Mouse (Mus musculus): ENCODE results near the gene Ccdc50. TPM values are rescaled to one million over a fixed set of nuclear protein-coding genes. Genes with fewer than 3 reads are reported as not detected.

The Ccdc50 gene
- polyA plus RNA-seq, 1 experiment = 8.9 TPM

- no peak overlapping the region for H3K27ac ChIP-seq (ENCODE audit: control insufficient read depth, insufficient read depth, low read depth, low read length, poor library complexity)
- no peak overlapping the region for H3K4me3 ChIP-seq (replicated peaks; ENCODE audit: control insufficient read depth, low read depth, low read length)
- WGBS = 79% methylated on average over 6 of the region's 6 CpGs
- H3K4me1 ChIP-seq (ENCODE audit: control insufficient read depth, insufficient read depth, low read length) = no peaks in the 10 kb centered on the region
- TF ChIP-seq POLR2A (IDR thresholded peaks at IDR 0.05; ENCODE audit: borderline replicate concordance, control insufficient read depth, low read depth, low read length) (no peak), CTCF (IDR thresholded peaks at IDR 0.05; ENCODE audit: control insufficient read depth, insufficient read depth, low read length) (no peak)
Observed at GRCm38 (mm10) chr16:27399719-27400253, 11.1 kb downstream of the Ccdc50 start.

- TF ChIP-seq POLR2A (IDR thresholded peaks at IDR 0.05; ENCODE audit: borderline replicate concordance, control insufficient read depth, low read depth, low read length) (no peak), CTCF (IDR thresholded peaks at IDR 0.05; ENCODE audit: control insufficient read depth, insufficient read depth, low read length) (no peak)
- Histone ChIP-seq H3K4me1 (ENCODE audit: control insufficient read depth, insufficient read depth, low read length) (no peaks in the 10 kb centered on the region), H3K27ac (ENCODE audit: control insufficient read depth, insufficient read depth, low read depth, low read length, poor library complexity) (no peak overlapping the region), H3K4me3 (replicated peaks; ENCODE audit: control insufficient read depth, low read depth, low read length) (no peak overlapping the region)
- 34% methylated on average over 2 of the region's 2 CpGs for WGBS
Observed at GRCm38 (mm10) chr16:27401579-27401978, 12.9 kb downstream of the Ccdc50 start.

GRCm38 (mm10) chr16:27404107-27404506, 15.4 kb downstream of the Ccdc50 start:
- Histone ChIP-seq H3K27ac (ENCODE audit: control insufficient read depth, insufficient read depth, low read depth, low read length, poor library complexity) (no peak overlapping the region), H3K4me3 (replicated peaks; ENCODE audit: control insufficient read depth, low read depth, low read length) (no peak overlapping the region), H3K4me1 (ENCODE audit: control insufficient read depth, insufficient read depth, low read length) (no peaks in the 10 kb centered on the region)
- TF ChIP-seq POLR2A (IDR thresholded peaks at IDR 0.05; ENCODE audit: borderline replicate concordance, control insufficient read depth, low read depth, low read length) = no peak
- no peak for TF ChIP-seq CTCF (IDR thresholded peaks at IDR 0.05; ENCODE audit: control insufficient read depth, insufficient read depth, low read length)

- H3K27ac ChIP-seq (ENCODE audit: control insufficient read depth, insufficient read depth, low read depth, low read length, poor library complexity) = no peak overlapping the region
- 76% methylated on average over 6 of the region's 6 CpGs for WGBS
- no peak overlapping the region for H3K4me3 ChIP-seq (replicated peaks; ENCODE audit: control insufficient read depth, low read depth, low read length)
- TF ChIP-seq CTCF (IDR thresholded peaks at IDR 0.05; ENCODE audit: control insufficient read depth, insufficient read depth, low read length) (no peak), POLR2A (IDR thresholded peaks at IDR 0.05; ENCODE audit: borderline replicate concordance, control insufficient read depth, low read depth, low read length) (no peak)
- H3K4me1 ChIP-seq (ENCODE audit: control insufficient read depth, insufficient read depth, low read length) = no peaks in the 10 kb centered on the region
Observed at GRCm38 (mm10) chr16:27416937-27417584, 28.4 kb downstream of the Ccdc50 start.

- no peaks in the 10 kb centered on the region for H3K4me1 ChIP-seq (ENCODE audit: control insufficient read depth, insufficient read depth, low read length)
- no peak for TF ChIP-seq CTCF (IDR thresholded peaks at IDR 0.05; ENCODE audit: control insufficient read depth, insufficient read depth, low read length)
- TF ChIP-seq POLR2A (IDR thresholded peaks at IDR 0.05; ENCODE audit: borderline replicate concordance, control insufficient read depth, low read depth, low read length) = no peak
- WGBS = 35% methylated on average over 3 of the region's 3 CpGs
Observed at GRCm38 (mm10) chr16:27417632-27418031, 29.0 kb downstream of the Ccdc50 start.

GRCm38 (mm10) chr16:27420982-27421381, 32.3 kb downstream of the Ccdc50 start:
- TF ChIP-seq POLR2A (IDR thresholded peaks at IDR 0.05; ENCODE audit: borderline replicate concordance, control insufficient read depth, low read depth, low read length) (no peak), CTCF (IDR thresholded peaks at IDR 0.05; ENCODE audit: control insufficient read depth, insufficient read depth, low read length) (no peak)
- no peak overlapping the region for H3K4me3 ChIP-seq (replicated peaks; ENCODE audit: control insufficient read depth, low read depth, low read length)
- H3K4me1 ChIP-seq (ENCODE audit: control insufficient read depth, insufficient read depth, low read length) = no peaks in the 10 kb centered on the region
- WGBS = 86% methylated on average over 3 of the region's 3 CpGs
- H3K27ac ChIP-seq (ENCODE audit: control insufficient read depth, insufficient read depth, low read depth, low read length, poor library complexity) = no peak overlapping the region

More at GRCm38 (mm10) chr16:27417632-27418031, 29.0 kb downstream of the Ccdc50 start:
- Histone ChIP-seq H3K4me3 (replicated peaks; ENCODE audit: control insufficient read depth, low read depth, low read length) (no peak overlapping the region), H3K27ac (ENCODE audit: control insufficient read depth, insufficient read depth, low read depth, low read length, poor library complexity) (no peak overlapping the region)

GRCm38 (mm10) chr16:27435034-27435433, 46.4 kb downstream of the Ccdc50 start:
- no peak for TF ChIP-seq CTCF (IDR thresholded peaks at IDR 0.05; ENCODE audit: control insufficient read depth, insufficient read depth, low read length)
- TF ChIP-seq POLR2A (IDR thresholded peaks at IDR 0.05; ENCODE audit: borderline replicate concordance, control insufficient read depth, low read depth, low read length) = no peak
- Histone ChIP-seq H3K4me1 (ENCODE audit: control insufficient read depth, insufficient read depth, low read length) (no peaks in the 10 kb centered on the region), H3K4me3 (replicated peaks; ENCODE audit: control insufficient read depth, low read depth, low read length) (no peak overlapping the region), H3K27ac (ENCODE audit: control insufficient read depth, insufficient read depth, low read depth, low read length, poor library complexity) (no peak overlapping the region)
- WGBS = 54% methylated on average over 3 of the region's 3 CpGs

GRCm38 (mm10) chr16:27443941-27444340, 55.3 kb downstream of the Ccdc50 start:
- no peak overlapping the region for H3K4me3 ChIP-seq (replicated peaks; ENCODE audit: control insufficient read depth, low read depth, low read length)
- no peaks in the 10 kb centered on the region for H3K4me1 ChIP-seq (ENCODE audit: control insufficient read depth, insufficient read depth, low read length)
- 71% methylated on average over 3 of the region's 3 CpGs for WGBS
- H3K27ac ChIP-seq (ENCODE audit: control insufficient read depth, insufficient read depth, low read depth, low read length, poor library complexity) = no peak overlapping the region
- no peak for TF ChIP-seq CTCF (IDR thresholded peaks at IDR 0.05; ENCODE audit: control insufficient read depth, insufficient read depth, low read length)

- 83% methylated on average over 5 of the region's 5 CpGs for WGBS
- Histone ChIP-seq H3K4me3 (replicated peaks; ENCODE audit: control insufficient read depth, low read depth, low read length) (no peak overlapping the region), H3K27ac (ENCODE audit: control insufficient read depth, insufficient read depth, low read depth, low read length, poor library complexity) (no peak overlapping the region), H3K4me1 (ENCODE audit: control insufficient read depth, insufficient read depth, low read length) (no peaks in the 10 kb centered on the region)
- TF ChIP-seq POLR2A (IDR thresholded peaks at IDR 0.05; ENCODE audit: borderline replicate concordance, control insufficient read depth, low read depth, low read length) (no peak), CTCF (IDR thresholded peaks at IDR 0.05; ENCODE audit: control insufficient read depth, insufficient read depth, low read length) (no peak)
Observed at GRCm38 (mm10) chr16:27449360-27449759, 60.7 kb downstream of the Ccdc50 start.

All from bone marrow, adult 2 months (tissue).